Mouse (Mus musculus) forebrain, embryonic 10.5 days (tissue): ENCODE measurements around the gene Gipc3. TPM values are rescaled to one million over a fixed set of nuclear protein-coding genes. Genes with fewer than 3 reads are reported as not detected.
A peak's percentile ranks its signal among the peaks of the same experiment; 100 is the strongest.

ENCODE experiments used
- DNase-seq: peaks from one replicate; pipeline ENCODE4 v3.0.0-alpha.2; 2017; ENCODE audit warnings: low spot score; ENCODE audit errors: extremely low spot score
- H3K27ac ChIP-seq: fragments of 300-500 bp; sonication (generic); 2 replicates; pipeline ENCODE4 v1.5.1; 2016; ENCODE audit warnings: mild to moderate bottlenecking
- H3K27me3 ChIP-seq: fragments of 300-500 bp; sonication (generic); 2 replicates; pipeline ENCODE4 v1.6.1; 2016; ENCODE audit warnings: mild to moderate bottlenecking; ENCODE audit not compliant: poor library complexity, severe bottlenecking
- H3K36me3 ChIP-seq: fragments of 300-500 bp; sonication (generic); replicated peaks from 2 replicates; pipeline ENCODE4 v1.6.1; 2016; ENCODE audit warnings: mild to moderate bottlenecking, moderate library complexity
- H3K4me1 ChIP-seq: fragments of 300-500 bp; sonication (generic); 2 replicates; pipeline ENCODE4 v1.6.1; 2016
- H3K4me3 ChIP-seq: fragments of 300-500 bp; sonication (generic); 2 replicates; pipeline ENCODE4 v1.5.1; 2016; ENCODE audit warnings: mild to moderate bottlenecking, moderate library complexity
- H3K9me3 ChIP-seq: fragments of 300-500 bp; sonication (generic); 2 replicates; pipeline ENCODE4 v1.6.1; 2016; ENCODE audit warnings: mild to moderate bottlenecking, moderate library complexity
- WGBS: fragments of 180-500 bp; shearing (Covaris S2); methylation state at CpG from one replicate; pipeline ENCODE4 v1.1.7; 2016; 5-methylcytosine and 5-hydroxymethylcytosine counted together
- polyA plus RNA-seq: library from polyadenylated mRNA; unstranded; fragments of >200 nt; fragmentation: Nextera tagmentation; extraction: Ambion mirVana; gene quantifications from 2 replicates; pipeline ENCODE4 v1.2.1, GENCODE M21; 2016

The Gipc3 gene
- polyA plus RNA-seq, 1 experiment from 2014 or later, result not detected

- Histone ChIP-seq H3K27ac (no peak overlapping the region), H3K36me3 (peaks cover 16% of the 10 kb centered on the region), H3K27me3 (no peaks in the 10 kb centered on the region), H3K4me1 (peaks cover 29% of the 10 kb centered on the region), H3K9me3 (no peaks in the 10 kb centered on the region), H3K4me3 (no peak overlapping the region)
- no peak for DNase-seq
- WGBS, result 87% methylated on average over 5 of the region's 5 CpGs
These were observed 39.0 kb upstream of the Gipc3 start for GRCm38 (mm10) chr10:81382039-81382438.

GRCm38 (mm10) chr10:81379809-81380378 is 36.8 kb upstream of the Gipc3 start:
- WGBS, result 93% methylated on average over 6 of the region's 6 CpGs
- Histone ChIP-seq H3K4me1 (peaks cover 34% of the 10 kb centered on the region), H3K27me3 (no peaks in the 10 kb centered on the region), H3K4me3 (peak overlapping the region; percentile 92; the same call in 1 of the 2 replicates), H3K27ac (peak overlapping the region; percentile 98), H3K36me3 (peaks cover 17% of the 10 kb centered on the region), H3K9me3 (no peaks in the 10 kb centered on the region)
- no peak for DNase-seq

GRCm38 (mm10) chr10:81379183-81379553 is 36.1 kb upstream of the Gipc3 start:
- peaks cover 24% of the 10 kb centered on the region for H3K36me3 ChIP-seq
- no peaks in the 10 kb centered on the region for H3K27me3 ChIP-seq
- no peak for DNase-seq
- peaks cover 30% of the 10 kb centered on the region for H3K4me1 ChIP-seq
- WGBS, result 60% methylated on average over 3 of the region's 3 CpGs
- peak overlapping the region; percentile 98 for H3K27ac ChIP-seq
- H3K4me3 ChIP-seq, result peak overlapping the region; percentile 92
- H3K9me3 ChIP-seq, result no peaks in the 10 kb centered on the region

GRCm38 (mm10) chr10:81378553-81379182 is 35.6 kb upstream of the Gipc3 start:
- under 1% methylated on average over 46 of the region's 46 CpGs for WGBS
- H3K27ac ChIP-seq, result peak overlapping the region; percentile 98
- H3K4me3 ChIP-seq, result peak overlapping the region; percentile 92
- peak; percentile 100 for DNase-seq
- no peaks in the 10 kb centered on the region for H3K9me3 ChIP-seq
- peaks cover 30% of the 10 kb centered on the region for H3K4me1 ChIP-seq
- no peaks in the 10 kb centered on the region for H3K27me3 ChIP-seq
- H3K36me3 ChIP-seq, result peaks cover 29% of the 10 kb centered on the region

GRCm38 (mm10) chr10:81377793-81378552 is 34.9 kb upstream of the Gipc3 start, which contains the start of gene Fzr1:
Gene Fzr1 (minus strand): TSS chr10:81378516.
- no peak for DNase-seq
- Histone ChIP-seq H3K36me3 (peaks cover 36% of the 10 kb centered on the region), H3K27ac (peak within 1 kb of the TSS; percentile 98), H3K4me1 (peaks cover 36% of the 10 kb centered on the region), H3K27me3 (no peaks in the 10 kb centered on the region), H3K4me3 (peak within 1 kb of the TSS; percentile 92), H3K9me3 (no peaks in the 10 kb centered on the region)
- WGBS, result under 1% methylated on average over 58 of the region's 59 CpGs

DNA sequence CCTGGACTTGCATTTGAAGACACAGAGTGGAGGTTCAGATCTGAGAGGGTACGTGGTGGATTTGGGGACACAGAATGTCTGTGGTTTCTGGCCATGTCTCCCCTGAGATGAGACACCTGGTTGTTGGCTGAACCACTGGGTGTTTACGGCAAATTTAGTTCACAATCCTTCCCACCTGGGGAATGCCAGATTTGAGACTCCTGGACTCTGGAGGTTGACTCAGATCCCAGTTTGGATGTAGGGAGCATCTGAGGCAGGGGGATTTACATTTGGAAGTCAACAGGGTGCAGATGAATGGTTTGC is 34.2 kb upstream of the Gipc3 start:
- peak overlapping the region; percentile 98 for H3K27ac ChIP-seq
- DNase-seq, result no peak
- no peaks in the 10 kb centered on the region for H3K27me3 ChIP-seq
- no peaks in the 10 kb centered on the region for H3K9me3 ChIP-seq
- peaks cover 43% of the 10 kb centered on the region for H3K36me3 ChIP-seq
- peak overlapping the region; percentile 92 for H3K4me3 ChIP-seq
- peaks cover 39% of the 10 kb centered on the region for H3K4me1 ChIP-seq
- WGBS, result 67% methylated on average over 2 of the region's 2 CpGs

- H3K4me3 ChIP-seq, result peak overlapping the region; percentile 92
- 41% methylated on average over 6 of the region's 6 CpGs for WGBS
- DNase-seq, result no peak
- peaks cover 48% of the 10 kb centered on the region for H3K36me3 ChIP-seq
- H3K27me3 ChIP-seq, result no peaks in the 10 kb centered on the region
- peaks cover 39% of the 10 kb centered on the region for H3K4me1 ChIP-seq
- no peaks in the 10 kb centered on the region for H3K9me3 ChIP-seq
- H3K27ac ChIP-seq, result peak overlapping the region; percentile 98
These were observed 33.7 kb upstream of the Gipc3 start for GRCm38 (mm10) chr10:81376561-81377361.

- Histone ChIP-seq H3K27me3 (no peaks in the 10 kb centered on the region), H3K4me3 (no peak overlapping the region), H3K27ac (no peak overlapping the region), H3K4me1 (peaks cover 39% of the 10 kb centered on the region), H3K36me3 (peaks cover 63% of the 10 kb centered on the region), H3K9me3 (no peaks in the 10 kb centered on the region)
- DNase-seq, result no peak
- 96% methylated on average over 10 of the region's 10 CpGs for WGBS
These were observed 32.3 kb upstream of the Gipc3 start for GRCm38 (mm10) chr10:81375322-81375721.

GRCm38 (mm10) chr10:81367207-81367495 is 24.1 kb upstream of the Gipc3 start:
- H3K4me3 ChIP-seq, result no peak overlapping the region
- peaks cover 70% of the 10 kb centered on the region for H3K36me3 ChIP-seq
- peaks cover 62% of the 10 kb centered on the region for H3K4me1 ChIP-seq
- no peaks in the 10 kb centered on the region for H3K9me3 ChIP-seq
- 90% methylated on average over 6 of the region's 6 CpGs for WGBS
- no peak for DNase-seq
- H3K27ac ChIP-seq, result no peak overlapping the region
- H3K27me3 ChIP-seq, result peaks cover 30% of the 10 kb centered on the region

GRCm38 (mm10) chr10:81366477-81367206 is 23.6 kb upstream of the Gipc3 start:
- 0 out of 2 replicates have a peak overlapping the region, but pooled peaks have one; percentile 49 for H3K4me3 ChIP-seq
- H3K27ac ChIP-seq, result peak overlapping the region; percentile 60
- no peak for DNase-seq
- H3K4me1 ChIP-seq, result peaks cover 67% of the 10 kb centered on the region
- 86% methylated on average over 6 of the region's 6 CpGs for WGBS
- peaks cover 70% of the 10 kb centered on the region for H3K36me3 ChIP-seq
- H3K9me3 ChIP-seq, result no peaks in the 10 kb centered on the region
- peaks cover 35% of the 10 kb centered on the region for H3K27me3 ChIP-seq

DNA sequence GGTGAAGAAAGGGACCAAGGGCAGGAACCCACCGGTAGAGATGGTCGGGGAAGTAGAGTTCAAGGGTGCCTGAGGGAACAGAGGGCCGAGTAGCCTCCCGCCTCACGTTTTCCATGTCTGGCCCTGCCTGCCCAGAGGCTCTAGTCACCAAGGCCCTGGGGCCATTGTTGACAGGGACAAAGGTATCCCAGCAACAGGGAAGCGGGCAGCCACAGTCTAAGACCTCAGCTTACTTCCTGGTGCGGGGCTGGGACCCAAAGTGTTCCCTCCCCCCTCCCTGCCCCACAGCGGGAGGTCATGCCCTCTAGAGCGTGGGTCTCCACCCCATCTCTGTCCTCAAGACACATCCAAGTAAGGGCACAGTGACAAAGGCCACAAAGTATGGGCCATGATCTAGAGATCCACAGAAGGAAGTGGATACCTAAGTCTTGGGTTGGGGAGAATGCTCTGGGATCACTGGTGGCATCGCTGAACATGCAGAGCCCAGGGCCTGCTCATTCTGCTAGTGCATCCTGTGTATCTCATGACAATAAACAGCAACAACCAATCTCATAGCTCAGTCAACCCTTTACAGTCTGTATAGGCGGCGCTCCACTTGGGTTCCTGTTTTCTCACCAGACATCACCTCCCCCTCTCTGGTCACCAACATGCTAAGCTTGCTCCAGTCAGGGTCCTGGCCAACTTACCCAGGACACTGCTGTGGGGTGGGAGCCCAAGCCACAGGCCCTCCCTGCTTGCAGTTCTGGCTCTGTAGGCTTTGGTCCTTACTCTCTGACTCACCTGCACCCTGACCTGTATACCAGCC is 22.8 kb upstream of the Gipc3 start, which contains the start of gene 4930404N11Rik:
4930404N11Rik (minus strand) TSS at position 145 of the 805 bp plus-strand sequence.
- Histone ChIP-seq H3K36me3 (peaks cover 68% of the 10 kb centered on the region), H3K27me3 (peaks cover 40% of the 10 kb centered on the region), H3K9me3 (no peaks in the 10 kb centered on the region), H3K4me1 (peaks cover 75% of the 10 kb centered on the region), H3K27ac (peak within 1 kb of the TSS; percentile 60), H3K4me3 (peak within 1 kb of the TSS; percentile 49)
- DNase-seq, result peak; percentile 74
- WGBS, result 18% methylated on average over 12 of the region's 12 CpGs
